Mouse (Mus musculus) olfactory bulb, adult 2 months (tissue): ENCODE measurements around the gene Nwd1. TPM values are rescaled to one million over a fixed set of nuclear protein-coding genes. Genes with fewer than 3 reads are reported as not detected.
"Not testable (repeated sequence)": the region's sequence is repeated elsewhere in the genome, so short reads cannot be mapped to it uniquely, and the experiment has no call there.

Experiments used
- H3K27ac ChIP-seq: fragments of 200-500 bp; 2 replicates; pipeline ENCODE4 v1.5.1; 2012; ENCODE audit warnings: low read depth, low read length; ENCODE audit not compliant: insufficient read depth
- H3K4me1 ChIP-seq: fragments of 200-500 bp; 2 replicates; pipeline ENCODE4 v1.6.1; 2012; ENCODE audit warnings: low read length; ENCODE audit not compliant: control insufficient read depth, insufficient read depth
- H3K4me3 ChIP-seq: fragments of 200-500 bp; 2 replicates; pipeline ENCODE4 v1.5.1; 2012; ENCODE audit warnings: mild to moderate bottlenecking, low read depth, low read length, moderate library complexity; ENCODE audit not compliant: insufficient read depth
- CTCF ChIP-seq: fragments of 200-500 bp; IDR thresholded peaks from 2 replicates; pipeline ENCODE4 v1.5.1; 2012; ENCODE audit warnings: low read depth, mild to moderate bottlenecking, low read length, moderate library complexity; ENCODE audit not compliant: insufficient read depth
- POLR2A ChIP-seq: fragments of 200-500 bp; IDR thresholded peaks from 2 replicates; pipeline ENCODE4 v1.6.1; 2012; ENCODE audit warnings: mild to moderate bottlenecking, low read depth, low read length, moderate library complexity; ENCODE audit not compliant: insufficient read depth
- WGBS: fragments of 180-500 bp; shearing (Covaris S2); methylation state at CpG from one replicate; pipeline ENCODE4 v1.1.7; 2018; 5-methylcytosine and 5-hydroxymethylcytosine counted together
- polyA plus RNA-seq: library from polyadenylated mRNA; stranded (reverse); fragments of >200 nt; gene quantifications from 2 replicates; pipeline ENCODE4 v1.2.4, GENCODE M21; 2012; ENCODE audit warnings: low replicate concordance; ENCODE audit not compliant: missing spikeins, insufficient read depth, insufficient read length

The Nwd1 gene
- polyA plus RNA-seq, 1 experiment = not detected

GRCm38 (mm10) chr8:72664757-72665156, 18.2 kb downstream of the Nwd1 start:
- no peak overlapping the region for H3K27ac ChIP-seq
- no peaks in the 10 kb centered on the region for H3K4me1 ChIP-seq
- H3K4me3 ChIP-seq = no peak overlapping the region
- TF ChIP-seq CTCF (no peak), POLR2A (no peak)
- 85% methylated on average over 5 of the region's 5 CpGs for WGBS

- Histone ChIP-seq H3K4me3 (no peak overlapping the region), H3K4me1 (no peaks in the 10 kb centered on the region), H3K27ac (no peak overlapping the region)
- WGBS = 51% methylated on average over 5 of the region's 5 CpGs
- TF ChIP-seq CTCF (no peak), POLR2A (no peak)
Observed at GRCm38 (mm10) chr8:72665405-72665804, 18.9 kb downstream of the Nwd1 start.

GRCm38 (mm10) chr8:72668925-72669324, 22.4 kb downstream of the Nwd1 start:
- Histone ChIP-seq H3K4me1 (no peaks in the 10 kb centered on the region), H3K27ac (no peak overlapping the region), H3K4me3 (no peak overlapping the region)
- TF ChIP-seq POLR2A (no peak), CTCF (no peak)

- TF ChIP-seq CTCF (no peak), POLR2A (no peak)
- Histone ChIP-seq H3K27ac (no peak overlapping the region), H3K4me3 (no peak overlapping the region), H3K4me1 (no peaks in the 10 kb centered on the region)
- WGBS = 87% methylated on average over 1 of the region's 1 CpGs
Observed at GRCm38 (mm10) chr8:72672802-72673201, 26.3 kb downstream of the Nwd1 start.

- TF ChIP-seq CTCF (no peak), POLR2A (no peak)
- Histone ChIP-seq H3K4me3 (no peak overlapping the region), H3K4me1 (no peaks in the 10 kb centered on the region), H3K27ac (no peak overlapping the region)
- WGBS = 98% methylated on average over 2 of the region's 2 CpGs
Observed at GRCm38 (mm10) chr8:72674184-72674583, 27.7 kb downstream of the Nwd1 start.

GRCm38 (mm10) chr8:72676436-72676835, 29.9 kb downstream of the Nwd1 start:
- Histone ChIP-seq H3K4me1 (no peaks in the 10 kb centered on the region), H3K27ac (no peak overlapping the region), H3K4me3 (no peak overlapping the region)
- no peak for TF ChIP-seq CTCF
- no peak for TF ChIP-seq POLR2A
- 74% methylated on average over 4 of the region's 4 CpGs for WGBS

GRCm38 (mm10) chr8:72676844-72677243, 30.3 kb downstream of the Nwd1 start:
- not testable (repeated sequence) for H3K4me1 ChIP-seq, H3K4me3 ChIP-seq, H3K27ac ChIP-seq
- WGBS = 70% methylated on average over 2 of the region's 2 CpGs

- no peak overlapping the region for H3K4me3 ChIP-seq
- WGBS = 68% methylated on average over 5 of the region's 5 CpGs
- H3K4me1 ChIP-seq = no peaks in the 10 kb centered on the region
- H3K27ac ChIP-seq = no peak overlapping the region
- TF ChIP-seq CTCF = no peak
- TF ChIP-seq POLR2A = no peak
Observed at GRCm38 (mm10) chr8:72677331-72677730, 30.8 kb downstream of the Nwd1 start.

- Histone ChIP-seq H3K4me3 (no peak overlapping the region), H3K4me1 (peaks cover 5% of the 10 kb centered on the region; the same call in 1 of the 2 replicates), H3K27ac (no peak overlapping the region)
- 13% methylated on average over 3 of the region's 3 CpGs for WGBS
- TF ChIP-seq POLR2A (no peak), CTCF (peak; percentile 39; the same call in 1 of the 2 replicates)
Observed at GRCm38 (mm10) chr8:72680133-72680532, 33.6 kb downstream of the Nwd1 start.

GRCm38 (mm10) chr8:72682051-72682687, 35.7 kb downstream of the Nwd1 start:
- no peak overlapping the region for H3K4me3 ChIP-seq
- WGBS = 69% methylated on average over 4 of the region's 4 CpGs
- no peak overlapping the region for H3K27ac ChIP-seq
- H3K4me1 ChIP-seq = peaks cover 5% of the 10 kb centered on the region; the same call in 1 of the 2 replicates
- TF ChIP-seq CTCF (no peak), POLR2A (no peak)
